Mouse (Mus musculus) cortical plate, adult 2 months (tissue): ENCODE data around the gene Slco1a4. TPM values are rescaled to one million over a fixed set of nuclear protein-coding genes. Genes with fewer than 3 reads are reported as not detected.
A peak's percentile ranks its signal among the peaks of the same experiment; 100 is the strongest.
"Not testable (repeated sequence)": the region's sequence is repeated elsewhere in the genome, so short reads cannot be mapped to it uniquely, and the experiment has no call there.

ENCODE experiments used
- H3K27ac ChIP-seq: fragments of 200-500 bp; 2 replicates; pipeline ENCODE4 v1.5.1; 2012; ENCODE audit warnings: low read length, control low read depth, inconsistent platforms; ENCODE audit not compliant: insufficient read depth
- H3K4me1 ChIP-seq: fragments of 200-500 bp; 2 replicates; pipeline ENCODE4 v1.6.1; 2011; ENCODE audit warnings: low read length; ENCODE audit not compliant: control insufficient read depth, insufficient read depth
- H3K4me3 ChIP-seq: fragments of 200-500 bp; 2 replicates; pipeline ENCODE4 v1.5.1; 2011; ENCODE audit warnings: mild to moderate bottlenecking, low read length, control low read depth; ENCODE audit not compliant: insufficient read depth
- CTCF ChIP-seq: fragments of 200-500 bp; IDR thresholded peaks from 2 replicates; pipeline ENCODE4 v1.5.1; 2011; ENCODE audit warnings: mild to moderate bottlenecking, control low read depth, low read length; ENCODE audit not compliant: insufficient read depth; ENCODE audit errors: extremely low read depth
- POLR2A ChIP-seq: fragments of 200-500 bp; IDR thresholded peaks from 2 replicates; pipeline ENCODE4 v1.6.1; 2011; ENCODE audit warnings: mild to moderate bottlenecking, low read length, control low read depth; ENCODE audit not compliant: insufficient read depth; ENCODE audit errors: extremely low read depth
- polyA plus RNA-seq: library from polyadenylated mRNA; depleted of rRNA; stranded (reverse); fragments of >200 nt; gene quantifications from 2 replicates; pipeline ENCODE4 v1.2.3, GENCODE M21; 2012; rRNA removed

Slco1a4 gene
- 49.3 and 56.0 TPM in 2 replicates for polyA plus RNA-seq

DNA sequence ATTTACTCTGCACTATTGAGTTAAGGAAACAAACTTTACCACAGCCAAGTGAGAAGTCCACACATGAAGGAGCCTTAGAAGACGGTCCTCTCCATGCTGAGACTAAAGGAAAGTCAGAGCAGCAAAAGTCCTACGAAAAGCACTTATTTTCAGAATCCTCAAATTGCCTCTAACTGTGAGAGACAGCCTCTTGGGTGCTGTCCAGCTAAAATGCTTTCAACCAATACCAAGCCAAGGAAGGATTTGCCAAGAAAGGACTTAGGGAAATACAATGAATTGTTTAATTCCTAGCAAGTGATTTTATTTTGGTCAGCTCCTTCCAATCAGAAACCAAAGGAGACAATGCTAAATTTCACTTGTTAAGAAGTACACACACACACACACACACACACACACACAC is at the start of gene Slco1a4:
Gene Slco1a4 (minus strand): TSS at position 115 of the 400 bp plus-strand sequence.
- TF ChIP-seq CTCF, result no peak
- TF ChIP-seq POLR2A, result peak; percentile 31; the same call in 1 of the 2 replicates
- no peaks in the 10 kb centered on the region for H3K4me1 ChIP-seq
- no peak within 1 kb of the TSS for H3K4me3 ChIP-seq
- peak within 1 kb of the TSS; percentile 97 for H3K27ac ChIP-seq

DNA sequence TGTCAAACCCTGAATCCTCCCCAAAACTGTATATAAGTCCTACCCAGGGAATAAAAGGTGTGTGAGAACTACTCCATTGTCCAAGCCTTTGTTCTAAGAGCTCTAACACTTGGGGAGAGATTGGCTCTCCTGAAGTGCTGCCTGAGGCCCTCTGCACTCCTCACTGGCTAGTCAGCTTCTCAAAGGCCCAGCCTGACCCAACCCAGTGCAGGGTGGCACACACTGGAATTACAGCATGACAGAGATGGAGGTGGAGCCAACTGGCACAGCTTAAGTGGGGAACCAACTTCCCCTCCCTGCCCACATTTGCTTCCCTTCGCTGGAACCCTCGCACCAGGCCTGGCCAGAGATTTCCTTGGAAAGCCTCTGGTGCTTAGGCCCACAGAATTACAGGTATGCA is 42.2 kb upstream of the Slco1a4 start:
- H3K4me3 ChIP-seq, result no peak overlapping the region

DNA sequence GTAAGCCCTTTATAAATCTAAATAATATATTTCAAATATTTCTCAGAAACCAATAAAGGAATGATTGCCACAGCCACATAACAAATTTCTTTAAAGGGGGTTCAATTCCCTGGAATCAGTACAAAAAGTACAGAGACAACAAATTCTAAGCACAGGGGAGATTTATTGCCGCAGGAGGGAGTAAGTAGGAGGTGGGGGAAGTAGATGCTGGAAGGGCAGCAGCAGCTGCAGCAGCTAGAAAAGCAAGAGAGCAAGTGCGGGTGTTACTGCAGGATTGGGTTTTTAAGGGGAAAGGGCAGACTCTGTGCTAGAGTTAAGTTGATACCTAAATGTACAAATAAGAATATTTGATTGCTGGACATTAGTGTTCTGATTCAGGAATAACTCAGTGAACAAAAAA is 33.7 kb upstream of the Slco1a4 start:
- H3K27ac ChIP-seq, result peak overlapping the region; percentile 84

More for the DNA sequence above, 42.2 kb upstream of the Slco1a4 start:
- H3K27ac ChIP-seq, result no peak overlapping the region
- H3K4me1 ChIP-seq, result no peaks in the 10 kb centered on the region
- TF ChIP-seq CTCF (no peak), POLR2A (no peak)

DNA sequence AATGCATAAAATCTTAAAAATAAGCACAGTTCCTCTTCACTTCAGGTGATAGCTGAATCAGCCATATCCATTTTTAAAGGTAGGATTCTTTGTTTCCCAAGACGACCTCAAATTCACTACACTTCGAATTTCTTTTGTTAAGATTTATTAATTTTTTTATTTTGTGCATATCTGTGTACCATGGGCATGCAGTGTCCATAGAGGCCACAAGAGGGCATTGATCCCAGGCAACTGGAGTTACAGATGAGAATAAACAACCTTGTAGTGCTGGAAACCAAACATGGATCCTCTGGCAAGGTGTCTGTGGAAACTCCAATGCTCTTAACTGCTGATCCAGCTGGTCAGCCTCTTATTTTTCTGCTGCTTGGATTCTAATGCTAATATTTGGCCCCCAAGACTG is 32.2 kb upstream of the Slco1a4 start:
- no peak overlapping the region for H3K4me3 ChIP-seq
- TF ChIP-seq POLR2A (no peak), CTCF (no peak)
- no peak overlapping the region for H3K27ac ChIP-seq
- H3K4me1 ChIP-seq, result no peaks in the 10 kb centered on the region

More for the DNA sequence above, 33.7 kb upstream of the Slco1a4 start:
- no peaks in the 10 kb centered on the region for H3K4me1 ChIP-seq
- TF ChIP-seq CTCF, result no peak
- no peak for TF ChIP-seq POLR2A
- no peak overlapping the region for H3K4me3 ChIP-seq

DNA sequence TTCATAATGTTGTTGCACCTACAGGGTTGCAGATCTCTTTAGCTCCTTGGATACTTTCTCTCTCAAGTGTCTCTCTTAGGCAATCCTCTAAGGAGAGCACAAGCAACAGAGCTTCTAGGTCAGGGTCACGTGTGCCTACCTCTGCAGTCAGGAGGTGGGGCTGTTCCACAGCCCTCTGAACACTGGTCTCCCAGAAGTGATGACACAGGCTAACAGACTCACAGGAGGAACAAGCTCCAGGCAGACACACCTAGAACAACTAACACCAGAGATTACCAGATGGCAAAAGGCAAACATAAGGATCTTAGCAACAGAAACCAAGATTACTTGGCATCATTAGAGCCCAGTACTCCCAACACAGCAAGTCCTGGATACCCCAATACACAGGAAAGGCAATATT is 26.6 kb upstream of the Slco1a4 start:
- TF ChIP-seq CTCF (no peak), POLR2A (no peak)
- Histone ChIP-seq H3K4me1 (no peaks in the 10 kb centered on the region), H3K27ac (no peak overlapping the region), H3K4me3 (no peak overlapping the region)

DNA sequence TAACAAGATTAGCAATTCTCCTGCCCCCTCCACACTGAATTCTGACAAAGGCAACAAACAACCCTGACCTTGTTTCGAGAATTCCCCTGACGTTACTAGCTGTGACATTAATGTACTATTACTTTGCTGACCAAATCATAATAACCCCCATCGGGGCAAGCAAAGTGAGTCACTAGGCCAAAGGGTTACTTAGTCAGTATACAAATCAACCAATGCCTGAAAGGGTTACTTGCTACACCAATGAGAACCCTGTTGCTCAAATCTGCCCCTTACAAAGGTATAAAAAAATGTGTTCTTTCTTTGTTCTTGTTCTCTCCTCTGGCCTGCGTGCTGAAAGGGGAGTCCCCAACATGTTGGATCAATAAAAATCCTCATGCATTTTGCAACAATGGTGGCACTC is 19.7 kb upstream of the Slco1a4 start:
- not testable (repeated sequence) for H3K4me3 ChIP-seq, H3K27ac ChIP-seq, H3K4me1 ChIP-seq

DNA sequence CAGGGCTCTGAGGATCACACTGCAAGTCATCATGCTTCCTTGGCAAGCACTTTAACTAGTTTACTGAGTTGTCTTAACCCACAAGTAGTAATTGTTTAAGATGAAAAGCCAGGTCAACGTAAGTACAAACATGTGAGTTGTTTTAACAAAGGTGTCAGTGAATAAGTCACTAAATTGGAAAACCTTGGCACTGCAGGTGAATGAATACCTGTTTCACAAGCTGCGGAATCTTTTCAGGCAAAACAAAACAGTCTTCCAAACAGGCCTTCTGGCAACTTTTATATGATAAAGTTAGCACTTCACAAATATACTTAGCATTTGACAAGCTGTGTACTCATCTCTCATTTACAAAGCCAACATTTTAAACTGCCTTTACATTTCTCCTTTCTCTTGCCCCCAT is 15.7 kb upstream of the Slco1a4 start:
- no peaks in the 10 kb centered on the region for H3K4me1 ChIP-seq
- TF ChIP-seq CTCF (no peak), POLR2A (no peak)
- no peak overlapping the region for H3K4me3 ChIP-seq
- H3K27ac ChIP-seq, result no peak overlapping the region

DNA sequence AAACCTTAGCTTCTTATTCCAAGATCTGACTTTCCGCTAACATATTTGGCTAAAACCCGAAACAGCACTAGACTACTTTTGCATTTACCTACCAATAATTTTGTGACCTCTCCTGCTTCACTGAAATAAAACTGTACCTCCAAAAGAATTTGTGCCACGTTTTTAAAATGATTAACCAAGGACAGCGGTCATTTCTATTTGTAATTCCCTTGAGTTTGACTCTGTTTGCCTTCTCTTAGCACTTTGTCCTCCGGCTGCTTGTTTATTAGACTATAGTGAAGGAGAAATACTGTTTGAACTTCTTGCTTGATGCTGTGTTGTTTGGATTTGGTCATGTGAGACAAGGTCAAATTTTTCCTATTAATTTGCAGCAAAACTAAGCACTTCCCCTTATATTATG is 12.7 kb upstream of the Slco1a4 start:
- H3K27ac ChIP-seq, result no peak overlapping the region
- H3K4me3 ChIP-seq, result no peak overlapping the region
- H3K4me1 ChIP-seq, result no peaks in the 10 kb centered on the region
- TF ChIP-seq CTCF, result no peak
- TF ChIP-seq POLR2A, result no peak

DNA sequence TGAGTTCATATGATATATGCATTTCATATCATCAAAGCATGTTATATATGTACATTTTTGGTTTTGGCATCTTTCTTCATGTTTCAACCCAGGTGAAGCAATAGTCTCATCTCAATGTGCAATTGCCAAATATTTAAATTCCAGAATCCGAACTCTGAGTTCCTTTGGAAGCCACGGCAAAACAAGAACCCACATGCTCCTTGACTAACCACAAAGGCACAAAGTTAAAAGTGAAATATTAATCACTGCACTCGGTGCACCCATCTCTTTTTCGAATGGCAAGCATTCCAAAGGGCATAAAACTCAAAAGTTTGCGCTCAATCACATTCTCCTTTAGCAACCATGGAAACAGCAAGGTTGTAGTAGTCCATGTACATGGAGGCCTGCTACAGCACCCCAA is 10.0 kb upstream of the Slco1a4 start:
- Histone ChIP-seq H3K4me3 (no peak overlapping the region), H3K4me1 (no peaks in the 10 kb centered on the region), H3K27ac (no peak overlapping the region)
- TF ChIP-seq POLR2A, result no peak
- TF ChIP-seq CTCF, result no peak

DNA sequence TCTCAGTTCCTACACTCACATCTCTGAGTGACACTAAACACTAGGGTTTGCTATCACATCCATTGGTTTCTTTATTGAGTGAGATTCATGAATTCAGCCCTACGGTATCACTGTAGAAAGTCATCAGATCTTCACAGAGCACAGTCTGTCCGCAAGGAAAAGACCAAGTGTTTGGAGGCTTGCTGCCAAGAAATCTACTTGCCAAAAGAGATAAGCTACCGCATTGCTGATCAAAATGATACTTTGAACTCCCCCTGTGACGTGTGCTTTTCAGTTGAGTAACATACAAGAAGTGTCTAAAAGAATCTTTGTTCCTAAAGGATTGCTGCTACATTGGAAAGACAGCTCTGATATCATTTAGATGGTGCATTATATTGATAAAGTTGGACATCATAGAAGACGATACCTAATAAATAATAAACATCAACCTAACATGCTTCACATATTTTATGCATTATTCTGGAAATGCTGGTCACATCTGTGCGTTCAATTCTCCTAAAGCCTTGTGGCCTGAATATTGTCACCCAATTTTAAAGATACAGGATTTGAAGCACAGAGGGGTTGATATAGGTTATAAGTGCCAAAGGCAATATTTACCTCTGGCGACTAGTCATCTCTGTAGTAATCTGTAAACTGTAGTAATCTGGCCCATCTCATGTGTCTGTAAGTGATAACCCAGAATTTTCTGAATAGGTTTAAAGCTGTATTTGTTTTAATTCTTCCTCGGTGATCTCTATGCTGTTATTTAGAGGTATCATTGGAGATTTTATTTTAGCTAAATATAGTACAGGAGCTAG is 1.9 kb upstream of the Slco1a4 start:
- H3K4me3 ChIP-seq, result no peak overlapping the region
- H3K27ac ChIP-seq, result no peak overlapping the region
- TF ChIP-seq POLR2A, result no peak
- TF ChIP-seq CTCF, result no peak
- no peaks in the 10 kb centered on the region for H3K4me1 ChIP-seq

DNA sequence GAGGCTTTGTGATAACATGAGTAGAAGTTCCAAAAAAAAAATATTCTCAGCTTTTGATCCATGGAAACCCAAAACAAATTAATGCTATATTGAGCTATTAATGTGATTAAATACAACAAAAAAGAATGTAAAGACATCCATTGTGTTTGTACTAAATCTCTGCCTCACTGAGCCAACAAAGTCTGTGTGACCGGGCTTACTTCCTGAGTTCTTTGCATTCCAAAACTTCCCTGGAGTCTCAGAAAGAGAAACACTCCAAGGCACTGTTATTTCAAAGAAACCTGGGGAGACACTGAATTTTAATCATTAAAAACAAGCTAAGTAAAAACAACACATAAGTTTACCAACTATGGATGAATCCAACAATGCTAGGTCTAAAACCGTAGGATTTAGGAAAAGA is 2.4 kb downstream of the Slco1a4 start:
- TF ChIP-seq POLR2A, result no peak
- no peak for TF ChIP-seq CTCF
- Histone ChIP-seq H3K4me1 (no peaks in the 10 kb centered on the region), H3K4me3 (0 out of 2 replicates have a peak overlapping the region, but pooled peaks have one; percentile 18), H3K27ac (peak overlapping the region; percentile 46; the same call in 1 of the 2 replicates)
